Mouse (Mus musculus): Measurements from ENCODE around the gene Olfr1053.
"Not testable (repeated sequence)": the region's sequence is repeated elsewhere in the genome, so short reads cannot be mapped to it uniquely, and the experiment has no call there.

Olfr1053 gene

GRCm38 (mm10) chr2:86315184-86315583 lies at the start of gene Olfr1053:
Gene Olfr1053 (minus strand): TSS chr2:86315284.
- no peak for DNase-seq

- no peak for DNase-seq
These were observed 47.3 kb upstream of the Olfr1053 start, which contains the start of gene Olfr1056 for GRCm38 (mm10) chr2:86362369-86362768. Gene Olfr1056 (minus strand): TSS chr2:86362469.

DNA sequence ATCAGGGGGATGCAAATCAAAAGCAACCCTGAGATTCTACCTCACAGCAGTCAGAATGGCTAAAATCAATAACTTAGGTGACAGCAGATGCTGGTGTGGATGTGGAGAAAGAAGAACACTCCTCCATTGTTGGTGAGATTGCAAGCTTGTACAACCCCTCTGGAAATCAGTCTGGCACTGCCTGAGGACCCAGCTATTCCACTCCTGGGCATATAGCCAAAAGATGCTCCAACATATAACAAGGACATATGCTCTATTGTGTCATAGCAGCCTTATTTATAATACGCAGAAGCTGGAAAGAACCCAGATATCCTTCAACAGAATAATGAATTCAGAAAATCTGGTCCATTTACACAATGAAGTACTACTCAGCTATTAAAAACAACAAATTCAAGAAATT lies 36.7 kb upstream of the Olfr1053 start:
- not testable (repeated sequence) for DNase-seq

- DNase-seq: no peak
These were observed 35.1 kb upstream of the Olfr1053 start, which contains the start of gene Olfr1055 for GRCm38 (mm10) chr2:86350184-86350583. Gene Olfr1055 (minus strand): TSS chr2:86350284.

DNA sequence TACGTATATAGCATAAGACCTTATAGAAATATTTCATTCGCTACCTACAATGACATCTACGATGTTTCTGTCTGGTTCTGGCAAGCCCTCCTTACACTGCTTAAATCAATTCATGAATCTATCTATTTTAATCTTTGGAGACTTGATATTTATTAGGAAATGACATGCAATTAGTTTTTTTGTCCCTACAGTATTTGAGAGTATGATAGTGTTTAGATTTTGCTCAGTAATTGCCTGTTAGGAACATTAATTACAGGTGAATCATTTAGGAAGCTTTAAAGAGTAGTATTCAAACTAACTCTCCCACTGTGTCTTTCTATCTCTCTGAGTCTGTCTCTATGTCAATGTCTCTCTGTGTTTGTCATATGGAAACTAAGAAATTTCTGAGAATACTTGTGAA lies 20.2 kb upstream of the Olfr1053 start, which contains the start of gene Olfr1054:
Gene Olfr1054 (minus strand): TSS at position 101 of the 400 bp plus-strand sequence.
- DNase-seq: no peak

DNA sequence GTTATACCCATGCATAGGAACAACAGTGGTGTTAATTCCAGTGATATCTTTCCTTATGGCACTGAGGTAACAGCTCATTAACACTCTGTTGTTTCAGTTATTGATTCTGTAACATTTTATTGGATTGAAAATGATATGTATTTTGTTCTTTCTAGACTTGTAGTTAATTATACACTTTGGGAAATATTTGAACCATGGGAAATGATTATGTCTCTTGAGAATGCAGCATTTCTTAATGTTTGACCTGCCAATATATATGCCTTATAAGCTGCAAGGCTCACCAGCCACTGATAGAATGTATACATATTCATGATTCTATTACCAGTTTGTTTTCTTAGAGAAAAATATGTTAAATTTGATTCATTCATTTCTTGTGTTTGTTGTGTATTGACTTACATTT lies 22.9 kb downstream of the Olfr1053 start, which contains the start of gene Olfr1052:
Gene Olfr1052 (plus strand): TSS at position 301 of the 400 bp plus-strand sequence.
- no peak for DNase-seq

GRCm38 (mm10) chr2:86278988-86279387 lies 36.1 kb downstream of the Olfr1053 start, which contains the start of gene Olfr1051:
Gene Olfr1051 (minus strand): TSS chr2:86279088.
- not testable (repeated sequence) for DNase-seq
